Mouse (Mus musculus) megakaryocyte, embryonic 14.5 days (primary cell): ENCODE data around the gene Grasp. TPM values are rescaled to one million over a fixed set of nuclear protein-coding genes. Genes with fewer than 3 reads are reported as not detected.

Experiments used
- H3K27me3 ChIP-seq: replicated peaks from 2 replicates; pipeline ENCODE3; 2012; ENCODE audit warnings: inconsistent platforms
- H3K36me3 ChIP-seq: replicated peaks from 2 replicates; pipeline ENCODE3; 2012; ENCODE audit warnings: low read length, inconsistent platforms, mixed read lengths
- H3K4me1 ChIP-seq: 2 replicates; pipeline ENCODE4 v1.6.1; 2012; ENCODE audit warnings: inconsistent platforms
- H3K4me3 ChIP-seq: replicated peaks from 2 replicates; pipeline ENCODE3; 2012; ENCODE audit warnings: moderate library complexity, mild to moderate bottlenecking, inconsistent platforms
- H3K9me3 ChIP-seq: 2 replicates; pipeline ENCODE4 v1.6.1; 2012; ENCODE audit warnings: inconsistent platforms
- FLI1 ChIP-seq: IDR thresholded peaks from 2 replicates; pipeline ENCODE4 v1.6.1; 2012; ENCODE audit warnings: low read length, inconsistent platforms, mixed read lengths
- GATA1 ChIP-seq: IDR thresholded peaks from 3 replicates; pipeline ENCODE4 v1.6.1; 2012; ENCODE audit warnings: mixed read lengths, low read length, inconsistent platforms, borderline replicate concordance
- polyA plus RNA-seq: library from polyadenylated mRNA; stranded (reverse); fragments of >175 nt; gene quantifications from 2 replicates; pipeline ENCODE4 v1.2.3, GENCODE M21; 2012; ENCODE audit warnings: low replicate concordance; ENCODE audit not compliant: insufficient read depth

Grasp gene
- polyA plus RNA-seq, 1 experiment, result 0.47 TPM

GRCm38 (mm10) chr15:101234611-101235341, 10.8 kb downstream of the Grasp start:
- Histone ChIP-seq H3K4me1 (peaks cover 41% of the 10 kb centered on the region), H3K36me3 (no peaks in the 10 kb centered on the region), H3K27me3 (peaks cover 47% of the 10 kb centered on the region), H3K9me3 (peaks cover 6% of the 10 kb centered on the region; the same call in 1 of the 2 replicates), H3K4me3 (no peak overlapping the region)
- no peak for TF ChIP-seq FLI1
- TF ChIP-seq GATA1, result no peak

- Histone ChIP-seq H3K4me1 (peaks cover 43% of the 10 kb centered on the region), H3K4me3 (no peak overlapping the region), H3K9me3 (peaks cover 6% of the 10 kb centered on the region; the same call in 1 of the 2 replicates), H3K27me3 (peaks cover 44% of the 10 kb centered on the region), H3K36me3 (no peaks in the 10 kb centered on the region)
- TF ChIP-seq GATA1 (no peak), FLI1 (no peak)
Measured at GRCm38 (mm10) chr15:101235342-101235698, 11.3 kb downstream of the Grasp start.

GRCm38 (mm10) chr15:101235728-101236327, 11.8 kb downstream of the Grasp start:
- TF ChIP-seq GATA1 (no peak), FLI1 (no peak)
- Histone ChIP-seq H3K36me3 (no peaks in the 10 kb centered on the region), H3K27me3 (peaks cover 41% of the 10 kb centered on the region), H3K4me1 (peaks cover 48% of the 10 kb centered on the region), H3K9me3 (peaks cover 6% of the 10 kb centered on the region; the same call in 1 of the 2 replicates), H3K4me3 (no peak overlapping the region)

GRCm38 (mm10) chr15:101236878-101237277, 12.9 kb downstream of the Grasp start:
- peaks cover 59% of the 10 kb centered on the region for H3K4me1 ChIP-seq
- peaks cover 41% of the 10 kb centered on the region for H3K27me3 ChIP-seq
- H3K4me3 ChIP-seq, result no peak overlapping the region
- no peak for TF ChIP-seq FLI1
- TF ChIP-seq GATA1, result no peak
- H3K36me3 ChIP-seq, result no peaks in the 10 kb centered on the region
- H3K9me3 ChIP-seq, result no peaks in the 10 kb centered on the region

GRCm38 (mm10) chr15:101238885-101239511, 15.0 kb downstream of the Grasp start:
- Histone ChIP-seq H3K36me3 (no peaks in the 10 kb centered on the region), H3K4me3 (peak overlapping the region; percentile 23), H3K9me3 (no peaks in the 10 kb centered on the region), H3K27me3 (peaks cover 28% of the 10 kb centered on the region), H3K4me1 (peaks cover 71% of the 10 kb centered on the region)
- no peak for TF ChIP-seq FLI1
- TF ChIP-seq GATA1, result no peak

GRCm38 (mm10) chr15:101239821-101240220, 15.8 kb downstream of the Grasp start:
- peaks cover 73% of the 10 kb centered on the region for H3K4me1 ChIP-seq
- H3K36me3 ChIP-seq, result no peaks in the 10 kb centered on the region
- H3K9me3 ChIP-seq, result no peaks in the 10 kb centered on the region
- TF ChIP-seq GATA1, result no peak
- no peak for TF ChIP-seq FLI1
- peaks cover 28% of the 10 kb centered on the region for H3K27me3 ChIP-seq
- H3K4me3 ChIP-seq, result no peak overlapping the region

GRCm38 (mm10) chr15:101240799-101241204, 16.8 kb downstream of the Grasp start:
- peak overlapping the region; percentile 90 for H3K4me3 ChIP-seq
- peaks cover 70% of the 10 kb centered on the region for H3K4me1 ChIP-seq
- H3K36me3 ChIP-seq, result no peaks in the 10 kb centered on the region
- TF ChIP-seq GATA1 (no peak), FLI1 (no peak)
- H3K9me3 ChIP-seq, result no peaks in the 10 kb centered on the region
- H3K27me3 ChIP-seq, result peaks cover 21% of the 10 kb centered on the region

- no peak for TF ChIP-seq GATA1
- TF ChIP-seq FLI1, result no peak
- peaks cover 17% of the 10 kb centered on the region for H3K27me3 ChIP-seq
- no peaks in the 10 kb centered on the region for H3K36me3 ChIP-seq
- peaks cover 72% of the 10 kb centered on the region for H3K4me1 ChIP-seq
- H3K4me3 ChIP-seq, result peak overlapping the region; percentile 90
- H3K9me3 ChIP-seq, result no peaks in the 10 kb centered on the region
Measured at GRCm38 (mm10) chr15:101241236-101241635, 17.2 kb downstream of the Grasp start.

- Histone ChIP-seq H3K27me3 (peaks cover 17% of the 10 kb centered on the region), H3K4me1 (peaks cover 74% of the 10 kb centered on the region), H3K4me3 (peak overlapping the region; percentile 67), H3K9me3 (no peaks in the 10 kb centered on the region), H3K36me3 (no peaks in the 10 kb centered on the region)
- no peak for TF ChIP-seq GATA1
- TF ChIP-seq FLI1, result no peak
Measured at GRCm38 (mm10) chr15:101241853-101242252, 17.9 kb downstream of the Grasp start.

- no peak for TF ChIP-seq FLI1
- no peak for TF ChIP-seq GATA1
- Histone ChIP-seq H3K36me3 (no peaks in the 10 kb centered on the region), H3K4me1 (peaks cover 78% of the 10 kb centered on the region), H3K4me3 (no peak overlapping the region), H3K27me3 (peaks cover 14% of the 10 kb centered on the region), H3K9me3 (no peaks in the 10 kb centered on the region)
Measured at GRCm38 (mm10) chr15:101242645-101243044, 18.7 kb downstream of the Grasp start.
